Mouse (Mus musculus) retina, postnatal 1 day (tissue): ENCODE measurements at regions not wholly inside any gene's neighbourhood (a gene's known extent, or its start where the extent isn't known, plus 50 kb on each side); places are given as distances from the start of the nearest gene placed in this dataset.
A peak's percentile ranks its signal among the peaks of the same experiment; 100 is the strongest.

Source experiments
- DNase-seq: peaks from one replicate; pipeline ENCODE4 v3.0.0-alpha.2; 2012

DNA sequence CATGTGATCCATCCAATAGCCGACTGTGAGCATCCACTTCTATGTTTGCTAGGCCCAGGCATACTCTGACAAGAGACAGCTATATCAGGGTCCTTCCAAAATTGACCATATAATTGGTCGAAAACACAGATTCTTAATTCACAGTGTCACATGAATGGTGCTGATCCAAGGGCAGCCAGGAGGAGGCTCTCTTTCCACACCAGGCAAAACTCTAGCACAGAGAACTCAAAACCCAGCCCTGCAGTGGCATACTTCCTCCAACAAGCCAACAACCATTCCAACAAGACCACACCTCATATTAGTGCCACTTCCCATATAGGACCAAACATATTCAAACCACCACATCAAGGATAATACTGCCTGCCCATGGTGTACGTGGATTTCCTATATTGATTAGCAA, 68.1 kb upstream of the Tas2r118 start:
- no peak for DNase-seq

DNA sequence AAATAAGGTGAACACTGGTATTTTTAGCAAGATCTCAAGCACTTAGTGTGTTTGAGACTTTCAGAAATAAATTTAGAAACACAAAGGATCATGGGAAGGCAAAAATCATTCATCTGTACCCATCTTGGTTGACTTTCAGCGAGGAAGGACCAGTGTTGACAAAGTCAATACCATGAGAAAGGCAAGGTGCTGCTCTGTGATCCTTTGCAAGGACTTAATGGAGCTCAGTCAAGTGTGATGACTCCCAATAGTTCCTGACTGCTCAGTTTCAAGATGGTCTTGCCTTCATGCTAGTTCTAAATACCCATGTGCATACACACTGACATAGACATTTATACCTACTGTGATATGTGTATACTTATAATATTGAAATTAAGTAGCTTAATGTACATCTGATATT, 56.5 kb upstream of the Tas2r118 start:
- no peak for DNase-seq

DNA sequence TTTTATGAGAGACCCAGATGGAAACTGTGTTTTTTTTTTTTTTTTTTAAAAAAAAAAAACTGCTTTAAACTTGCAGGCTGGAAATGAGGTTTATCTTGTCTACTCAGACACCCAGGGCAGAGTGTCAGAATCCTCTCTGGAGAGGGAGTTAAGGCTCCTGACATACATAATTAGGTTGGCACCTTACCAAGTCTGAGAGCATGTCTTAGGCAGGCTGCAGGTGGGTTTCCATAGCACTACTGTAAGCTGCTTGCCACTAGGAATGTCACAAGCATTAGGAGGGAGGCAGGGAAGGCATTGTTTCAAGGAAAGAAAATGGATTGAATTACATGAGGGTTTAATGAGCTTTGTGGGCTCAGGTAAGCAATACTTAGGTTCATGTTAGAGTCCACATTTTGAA, 55.9 kb upstream of the Tas2r118 start:
- peak; percentile 35 for DNase-seq
